ENCODE assay signal across 24 mouse cellular contexts in the genomic region with DNA sequence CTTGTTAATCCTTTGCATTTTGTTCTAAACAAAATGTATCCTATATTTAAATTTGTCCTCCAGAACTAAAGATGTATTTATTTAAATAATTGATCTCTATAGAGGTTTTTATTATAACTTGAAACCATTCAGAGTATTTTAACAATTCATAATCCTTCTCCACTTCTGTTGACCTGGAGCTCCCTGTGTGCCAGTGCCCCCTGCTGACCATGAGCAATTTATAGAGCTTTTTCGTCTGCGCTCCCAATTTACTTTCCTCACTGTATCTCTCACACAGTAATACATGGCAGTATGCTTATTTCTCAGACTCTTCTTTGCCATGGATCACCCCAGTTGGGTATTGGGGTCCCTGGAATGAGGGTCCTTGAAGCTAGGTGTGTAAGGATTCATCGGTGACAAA.
DNase-seq lines count a peak whose midpoint lies in the region; ATAC-seq and TF ChIP-seq lines count a peak whose summit lies in the region.
"Had no signal": no experiment of that assay in that cellular context is flagged by ENCODE, and none has a peak within 500 bp of the region (broad histone marks: within the 10 kb centered on the region; RNA-seq: fewer than 3 reads in every experiment).

No protein-coding gene starts in this region.

- no peaks in the 10 kb centered on the region for H3K27me3 ChIP-seq in kidney, embryonic 15.5 days
- H3K27me3 ChIP-seq in Patski, result no peaks in the 10 kb centered on the region
- H3K27me3 ChIP-seq: CH12.LX; embryonic facial prominence, embryonic 12.5 days; embryonic facial prominence, embryonic 15.5 days; hindbrain, embryonic 12.5 days; hindbrain, embryonic 15.5 days had no signal

- in situ Hi-C loops in Patski (cut with MboI; ENCODE audit: low pct_unique_long_range_greater_than_20kb), result loop anchor here (10.0 kb wide), 1 partner anchor 226 kb away; no protein-coding TSS in a partner anchor

- H3K36me3 ChIP-seq in kidney, embryonic 15.5 days, result no peaks in the 10 kb centered on the region
- H3K36me3 ChIP-seq: embryonic facial prominence, embryonic 12.5 days; embryonic facial prominence, embryonic 15.5 days; G1E; hindbrain, embryonic 12.5 days; hindbrain, embryonic 15.5 days had no signal

- peak; percentile 3 for DNase-seq in kidney, adult 9 months
- DNase-seq in Patski (ENCODE audit: low read depth, low spot score), result no peak
- no peak for DNase-seq in embryo, embryonic 10.5 days (ENCODE audit: low spot score)
- DNase-seq: adrenal gland, adult 2 months; adrenal gland, postnatal 14 days; B cell, adult 2 months; cerebellum, adult 18-20 months; cerebellum, adult 9-10 months; cerebellum, postnatal 14 days; forebrain, postnatal 0 days; gastrocnemius, adult 2 months; gastrocnemius, postnatal 14 days; heart, adult 11 months had no signal

- no peak for ATAC-seq in kidney, embryonic 15.5 days (replicated peaks; ENCODE audit: low FRiP score)
- ATAC-seq in Patski, result peak; percentile 48
- peak; percentile 60 for ATAC-seq in megakaryocyte progenitor cell, adult 5-6 weeks (replicated peaks; ENCODE audit: poor library complexity)
- no peak for ATAC-seq in inflammation-experienced regulatory T-cells, adult 6 months
- ATAC-seq: forebrain, embryonic 14.5 days; forebrain, postnatal 0 days had no signal

- POLR2A ChIA-PET in Patski (lab: Charles Lee), result no interaction called here

- H3K4me1 ChIP-seq in kidney, embryonic 15.5 days, result no peaks in the 10 kb centered on the region
- H3K4me1 ChIP-seq: embryonic facial prominence, embryonic 12.5 days; embryonic facial prominence, embryonic 15.5 days; hindbrain, embryonic 12.5 days; hindbrain, embryonic 15.5 days had no signal

- TF ChIP-seq CTCF in Patski (IDR thresholded peaks at IDR 0.05), result peak; percentile 54

- no peak overlapping the region for H3K4me2 ChIP-seq in kidney, embryonic 15.5 days
- H3K4me2 ChIP-seq: embryonic facial prominence, embryonic 12.5 days; embryonic facial prominence, embryonic 15.5 days; heart, embryonic 11.5 days; hindbrain, embryonic 12.5 days; hindbrain, embryonic 15.5 days had no signal

- CTCF ChIA-PET in Patski (lab: Charles Lee), result no interaction called here

- peaks cover 16% of the 10 kb centered on the region; the same call in 1 of the 2 replicates for H3K9me3 ChIP-seq in kidney, embryonic 15.5 days (replicated peaks)

- 91% methylated on average over 3 of the region's 3 CpGs for WGBS in kidney, embryonic 15.5 days

- no peak overlapping the region for H3K27ac ChIP-seq in kidney, embryonic 15.5 days
- H3K27ac ChIP-seq: embryonic facial prominence, embryonic 12.5 days; embryonic facial prominence, embryonic 15.5 days; gastrocnemius, adult 2 months; hindbrain, embryonic 12.5 days; hindbrain, embryonic 15.5 days had no signal

- no peak overlapping the region for H3K9ac ChIP-seq in kidney, embryonic 15.5 days
- H3K9ac ChIP-seq: embryonic facial prominence, embryonic 12.5 days; embryonic facial prominence, embryonic 15.5 days; forebrain, postnatal 0 days; hindbrain, embryonic 12.5 days; hindbrain, embryonic 15.5 days had no signal

- H3K4me3 ChIP-seq in kidney, embryonic 15.5 days (replicated peaks), result no peak overlapping the region
- H3K4me3 ChIP-seq: embryonic facial prominence, embryonic 12.5 days; embryonic facial prominence, embryonic 15.5 days; gastrocnemius, adult 2 months; hindbrain, embryonic 12.5 days; hindbrain, embryonic 15.5 days had no signal

Comparison
In these comparisons a context has a peak if more than half of its experiments do, and no peak if none do; other contexts are left out.
1. ATAC-seq: peak in Patski (single experiment) and megakaryocyte progenitor cell, adult 5-6 weeks (single experiment); none in kidney, embryonic 15.5 days (single experiment) and inflammation-experienced regulatory T-cells, adult 6 months (single experiment).